ENCODE assay signal across 14 mouse cellular contexts in genomic region chr14:73588080-73588479, GRCm38 (mm10). TPM values are rescaled to one million over a fixed set of nuclear protein-coding genes. Genes with fewer than 3 reads are reported as not detected.
DNase-seq lines count a peak whose midpoint lies in the region; ATAC-seq and TF ChIP-seq lines count a peak whose summit lies in the region.
"Had no signal": no experiment of that assay in that cellular context is flagged by ENCODE, and none has a peak within 500 bp of the region (broad histone marks: within the 10 kb centered on the region; RNA-seq: fewer than 3 reads in every experiment).

No protein-coding gene starts in this region.

- peak; percentile 29; the same call in 1 of the 2 replicates for TF ChIP-seq CTCF in forebrain, postnatal 0 days (IDR thresholded peaks at IDR 0.05; ENCODE audit: low read depth)
- peak; percentile 37; the same call in 1 of the 2 replicates for TF ChIP-seq CTCF in lung, adult 2 months (IDR thresholded peaks at IDR 0.05; ENCODE audit: insufficient read depth, low read length)
- TF ChIP-seq CTCF in stomach, postnatal 0 days (IDR thresholded peaks at IDR 0.05; ENCODE audit: low read depth): peak; percentile 52

- WGBS in forebrain, postnatal 0 days: 79% methylated on average over 1 of the region's 1 CpGs
- 70% methylated on average over 1 of the region's 1 CpGs for WGBS in forebrain, embryonic 16.5 days
- 83% methylated on average over 1 of the region's 1 CpGs for WGBS in lung, adult 2 months
- WGBS in stomach, postnatal 0 days: 76% methylated on average over 1 of the region's 1 CpGs
- WGBS in neural tube, embryonic 15.5 days: 87% methylated on average over 1 of the region's 1 CpGs

- no peak overlapping the region for H3K4me3 ChIP-seq in forebrain, postnatal 0 days (ENCODE audit: low read depth, low read length)
- H3K4me3 ChIP-seq in forebrain, embryonic 16.5 days (replicated peaks; ENCODE audit: low read length): no peak overlapping the region
- H3K4me3 ChIP-seq in lung, adult 2 months (replicated peaks; ENCODE audit: extremely low read depth, low read depth, low read length): no peak overlapping the region
- no peak overlapping the region for H3K4me3 ChIP-seq in stomach, postnatal 0 days (ENCODE audit: low read depth, low read length)
- H3K4me3 ChIP-seq in neural tube, embryonic 15.5 days (replicated peaks): no peak overlapping the region
- H3K4me3 ChIP-seq: embryonic facial prominence, embryonic 12.5 days; heart, embryonic 10.5 days; hindbrain, embryonic 12.5 days; limb, embryonic 15.5 days; midbrain, embryonic 12.5 days had no signal

- no peak for TF ChIP-seq POLR2A in lung, adult 2 months (IDR thresholded peaks at IDR 0.05; ENCODE audit: borderline replicate concordance, extremely low read depth, low read depth, low read length)

- ATAC-seq in forebrain, postnatal 0 days: no peak
- no peak for ATAC-seq in forebrain, embryonic 16.5 days
- ATAC-seq in stomach, postnatal 0 days (ENCODE audit: low FRiP score, low TSS enrichment): no peak
- ATAC-seq in neural tube, embryonic 15.5 days (ENCODE audit: low FRiP score): no peak

- H3K36me3 ChIP-seq in forebrain, postnatal 0 days (ENCODE audit: insufficient read depth): peaks cover 19% of the 10 kb centered on the region
- peaks cover 9% of the 10 kb centered on the region for H3K36me3 ChIP-seq in forebrain, embryonic 16.5 days (ENCODE audit: control insufficient read depth, insufficient read depth)
- H3K36me3 ChIP-seq in stomach, postnatal 0 days (ENCODE audit: control insufficient read depth, insufficient read depth, low read length): peaks cover 4% of the 10 kb centered on the region; the same call in 1 of the 2 replicates
- H3K36me3 ChIP-seq in neural tube, embryonic 15.5 days: peaks cover 21% of the 10 kb centered on the region

- no peak for DNase-seq in forebrain, postnatal 0 days
- DNase-seq in lung, adult 2 months: no peak
- no peak for DNase-seq in lung, adult 18-20 months
- peak; percentile 68 for DNase-seq in R1 (ENCODE audit: low read depth, low spot score)
- DNase-seq in stomach, postnatal 0 days (ENCODE audit: low spot score): no peak
- DNase-seq in layer of hippocampus, postnatal 10 days (ENCODE audit: low spot score in 2 of 2): no peak
- DNase-seq: cerebellum, adult 11-12 months had no signal

- no peaks in the 10 kb centered on the region for H3K27me3 ChIP-seq in forebrain, postnatal 0 days (ENCODE audit: insufficient read depth, low read length)
- H3K27me3 ChIP-seq in forebrain, embryonic 16.5 days (replicated peaks; ENCODE audit: control insufficient read depth, insufficient read depth, low read length): no peaks in the 10 kb centered on the region
- H3K27me3 ChIP-seq in stomach, postnatal 0 days (ENCODE audit: control insufficient read depth, insufficient read depth, low read length): no peaks in the 10 kb centered on the region
- H3K27me3 ChIP-seq in neural tube, embryonic 15.5 days (replicated peaks): no peaks in the 10 kb centered on the region
- H3K27me3 ChIP-seq: embryonic facial prominence, embryonic 12.5 days; hindbrain, embryonic 12.5 days; limb, embryonic 15.5 days; midbrain, embryonic 12.5 days had no signal

- H3K4me2 ChIP-seq in forebrain, postnatal 0 days (ENCODE audit: low read depth): no peak overlapping the region
- no peak overlapping the region for H3K4me2 ChIP-seq in forebrain, embryonic 16.5 days (ENCODE audit: low read length)
- H3K4me2 ChIP-seq in stomach, postnatal 0 days (replicated peaks; ENCODE audit: low read depth): no peak overlapping the region
- no peak overlapping the region for H3K4me2 ChIP-seq in neural tube, embryonic 15.5 days
- H3K4me2 ChIP-seq: embryonic facial prominence, embryonic 12.5 days; hindbrain, embryonic 12.5 days; limb, embryonic 15.5 days; midbrain, embryonic 12.5 days had no signal

- no peak overlapping the region for H3K27ac ChIP-seq in forebrain, postnatal 0 days (ENCODE audit: low read depth, low read length)
- no peak overlapping the region for H3K27ac ChIP-seq in forebrain, embryonic 16.5 days (ENCODE audit: low read length)
- H3K27ac ChIP-seq in stomach, postnatal 0 days (replicated peaks): no peak overlapping the region
- no peak overlapping the region for H3K27ac ChIP-seq in neural tube, embryonic 15.5 days (replicated peaks)
- H3K27ac ChIP-seq: embryonic facial prominence, embryonic 12.5 days; heart, embryonic 10.5 days; hindbrain, embryonic 12.5 days; limb, embryonic 15.5 days; midbrain, embryonic 12.5 days had no signal

- TF ChIP-seq EP300 in stomach, postnatal 0 days (optimal IDR thresholded peaks at IDR 0.05): no peak

- no peaks in the 10 kb centered on the region for H3K9me3 ChIP-seq in forebrain, postnatal 0 days (ENCODE audit: low read length)
- H3K9me3 ChIP-seq in forebrain, embryonic 16.5 days (ENCODE audit: control insufficient read depth, low read length): 0 out of 2 replicates have a peak, but pooled peaks cover 2% of the 10 kb centered on the region
- no peaks in the 10 kb centered on the region for H3K9me3 ChIP-seq in stomach, postnatal 0 days (ENCODE audit: control insufficient read depth, low read length)
- H3K9me3 ChIP-seq in neural tube, embryonic 15.5 days (replicated peaks): no peaks in the 10 kb centered on the region
- H3K9me3 ChIP-seq: embryonic facial prominence, embryonic 12.5 days; heart, embryonic 10.5 days; hindbrain, embryonic 12.5 days; limb, embryonic 15.5 days; midbrain, embryonic 12.5 days had no signal

- no peaks in the 10 kb centered on the region for H3K4me1 ChIP-seq in forebrain, postnatal 0 days (ENCODE audit: insufficient read depth)
- no peaks in the 10 kb centered on the region for H3K4me1 ChIP-seq in forebrain, embryonic 16.5 days (replicated peaks; ENCODE audit: control insufficient read depth, insufficient read depth, low read length)
- no peaks in the 10 kb centered on the region for H3K4me1 ChIP-seq in lung, adult 2 months (ENCODE audit: control insufficient read depth, insufficient read depth, low read length)
- H3K4me1 ChIP-seq in stomach, postnatal 0 days (replicated peaks; ENCODE audit: control insufficient read depth, insufficient read depth): no peaks in the 10 kb centered on the region
- H3K4me1 ChIP-seq in neural tube, embryonic 15.5 days: no peaks in the 10 kb centered on the region
- H3K4me1 ChIP-seq: embryonic facial prominence, embryonic 12.5 days; heart, embryonic 10.5 days; hindbrain, embryonic 12.5 days; limb, embryonic 15.5 days; midbrain, embryonic 12.5 days had no signal

- H3K9ac ChIP-seq in forebrain, postnatal 0 days: no peak overlapping the region
- H3K9ac ChIP-seq in forebrain, embryonic 16.5 days (replicated peaks; ENCODE audit: low read depth, low read length): no peak overlapping the region
- H3K9ac ChIP-seq in stomach, postnatal 0 days (ENCODE audit: low read length): no peak overlapping the region
- H3K9ac ChIP-seq in neural tube, embryonic 15.5 days (replicated peaks): no peak overlapping the region
- H3K9ac ChIP-seq: embryonic facial prominence, embryonic 12.5 days; hindbrain, embryonic 12.5 days; limb, embryonic 15.5 days; midbrain, embryonic 12.5 days had no signal

RNA-seq across cellular contexts. Expression of gene Nudt15, which starts 40.0 kb away (rescaled TPM):
- 5.8 and 9.4 TPM in 2 replicates for total RNA-seq in forebrain, postnatal 0 days (2014; rRNA removed)
- polyA plus RNA-seq in forebrain, postnatal 0 days (2015; fragmentation: Nextera tagmentation; extraction: Ambion mirVana): 6.0 and 8.5 TPM in 2 replicates
- polyA plus RNA-seq in forebrain, embryonic 16.5 days (2015; fragmentation: Nextera tagmentation; extraction: Ambion mirVana): 7.1 and 7.6 TPM in 2 replicates
- polyA plus RNA-seq in lung, adult 2 months (2012; rRNA removed): 0.80 and 1.3 TPM in 2 replicates
- polyA plus RNA-seq in stomach, postnatal 0 days (2015; fragmentation: Nextera tagmentation; extraction: Ambion mirVana): 2.6 and 2.8 TPM in 2 replicates
- 1 to 10 TPM; 5.7 to 7.4 TPM for total RNA-seq in layer of hippocampus, postnatal 10 days (2021)
- 7.9 and 8.5 TPM in 2 replicates for polyA plus RNA-seq in neural tube, embryonic 15.5 days (2015; fragmentation: Nextera tagmentation; extraction: Ambion mirVana)
